Mouse (Mus musculus): ENCODE results near the gene Selenoh.

DNA sequence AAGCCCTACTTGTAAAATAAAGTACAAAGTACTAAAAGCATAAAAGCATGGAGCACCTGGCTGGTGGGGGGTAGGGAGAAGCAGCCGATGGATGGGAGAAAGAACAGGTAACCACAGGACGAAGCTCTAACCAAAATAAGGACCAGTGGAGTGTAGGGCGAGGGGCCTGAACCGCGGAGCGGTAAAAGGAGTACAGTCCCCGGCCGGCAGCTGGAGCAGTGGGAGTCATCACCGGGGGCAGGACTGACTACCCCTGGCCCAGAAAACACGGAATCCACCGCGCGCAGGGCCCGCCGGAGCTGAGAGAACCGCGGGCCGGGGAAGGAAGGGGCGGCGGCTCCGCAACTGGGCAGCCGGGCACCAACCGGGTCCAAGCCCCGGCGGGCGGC, 43.8 kb upstream of the Selenoh start:
- TF ChIP-seq CTCF (IDR thresholded peaks at IDR 0.05; ENCODE audit: insufficient read depth, low read length) (no peak), POLR2A (IDR thresholded peaks at IDR 0.05; ENCODE audit: borderline replicate concordance, extremely low read depth, low read depth, low read length) (no peak)
